Comparison of ENCODE assay signal across 8 mouse cellular contexts in genomic region chr2:156310945-156311344, GRCm38 (mm10). TPM values are rescaled to one million over a fixed set of nuclear protein-coding genes. Genes with fewer than 3 reads are reported as not detected.
DNase-seq lines count a peak whose midpoint lies in the region; ATAC-seq and TF ChIP-seq lines count a peak whose summit lies in the region.

No protein-coding gene starts in this region.

- no peaks in the 10 kb centered on the region; the same call in 1 of the 2 replicates for H3K4me1 ChIP-seq in heart, embryonic 11.5 days (ENCODE audit: control insufficient read depth, insufficient read depth, low read length)
- H3K4me1 ChIP-seq in spleen, adult 2 months (ENCODE audit: control insufficient read depth, insufficient read depth, insufficient read length): no peaks in the 10 kb centered on the region; the same call in 1 of the 2 replicates
- H3K4me1 ChIP-seq in liver, embryonic 16.5 days (ENCODE audit: control insufficient read depth, low read depth, low read length): peaks cover 9% of the 10 kb centered on the region

- WGBS in heart, embryonic 11.5 days (ENCODE audit: insufficient replicate concordance): 89% methylated on average over 5 of the region's 5 CpGs
- WGBS in spleen, adult 2 months: 78% methylated on average over 5 of the region's 5 CpGs
- WGBS in liver, embryonic 16.5 days (ENCODE audit: insufficient replicate concordance): 76% methylated on average over 5 of the region's 5 CpGs

- H3K36me3 ChIP-seq in heart, embryonic 11.5 days (ENCODE audit: control insufficient read depth, insufficient read depth, low read length): no peaks in the 10 kb centered on the region
- no peaks in the 10 kb centered on the region; the same call in 1 of the 2 replicates for H3K36me3 ChIP-seq in spleen, adult 2 months (ENCODE audit: control insufficient read depth, insufficient read depth, low read length)
- peaks cover 2% of the 10 kb centered on the region; the same call in 1 of the 2 replicates for H3K36me3 ChIP-seq in liver, embryonic 16.5 days (ENCODE audit: control insufficient read depth, insufficient read depth)

- H3K4me2 ChIP-seq in heart, embryonic 11.5 days: peak overlapping the region; percentile 73
- H3K4me2 ChIP-seq in liver, embryonic 16.5 days (ENCODE audit: low read depth, low read length): peak overlapping the region; percentile 89

- H3K9me3 ChIP-seq in heart, embryonic 11.5 days (replicated peaks; ENCODE audit: control insufficient read depth, low read length): no peaks in the 10 kb centered on the region
- H3K9me3 ChIP-seq in liver, embryonic 16.5 days (replicated peaks; ENCODE audit: control insufficient read depth, low read length): 0 out of 2 replicates have a peak, but pooled peaks cover 2% of the 10 kb centered on the region

- ATAC-seq in heart, embryonic 11.5 days (replicated peaks; ENCODE audit: insufficient number of reproducible peaks, low FRiP score, low TSS enrichment): no peak
- no peak for ATAC-seq in liver, embryonic 16.5 days (ENCODE audit: low read depth)
- no peak for ATAC-seq in CD4-positive, CD25-positive, alpha-beta regulatory T cell, adult 4 months

- no peak overlapping the region for H3K9ac ChIP-seq in heart, embryonic 11.5 days (ENCODE audit: low read depth, low read length)
- no peak overlapping the region for H3K9ac ChIP-seq in liver, embryonic 16.5 days (ENCODE audit: low read depth, low read length)

- no peak overlapping the region for H3K4me3 ChIP-seq in heart, embryonic 11.5 days (ENCODE audit: low read depth, low read length)
- no peak overlapping the region for H3K4me3 ChIP-seq in spleen, adult 2 months (ENCODE audit: extremely low read depth, insufficient read depth, insufficient read length)
- no peak overlapping the region for H3K4me3 ChIP-seq in liver, embryonic 16.5 days (ENCODE audit: low read depth, low read length)

- intact Hi-C loops in heart, postnatal 14 days (cut with DNase I): no loop called here

- DNase-seq in heart, postnatal 14 days: no peak
- DNase-seq in spleen, adult 2 months (ENCODE audit: low read depth in 1 of 2, low spot score in 2 of 2): no peak
- no peak for DNase-seq in spleen, adult 18-20 months
- DNase-seq in adipocyte (ENCODE audit: low spot score): no peak
- no peak for DNase-seq in adrenal gland, adult (ENCODE audit: inconsistent age in 2 of 2, low spot score in 1 of 2)

- H3K27me3 ChIP-seq in heart, embryonic 11.5 days (ENCODE audit: control insufficient read depth, insufficient read depth, low read length): no peaks in the 10 kb centered on the region
- H3K27me3 ChIP-seq in spleen, adult 2 months (ENCODE audit: control insufficient read depth, insufficient read depth, low read length): no peaks in the 10 kb centered on the region
- H3K27me3 ChIP-seq in liver, embryonic 16.5 days (ENCODE audit: control insufficient read depth, insufficient read depth, low read depth, low read length): no peaks in the 10 kb centered on the region

- TF ChIP-seq CTCF in spleen, adult 2 months (IDR thresholded peaks at IDR 0.05; ENCODE audit: extremely low read depth, insufficient read depth, insufficient read length, insufficient replicate concordance): no peak

- no peak for TF ChIP-seq POLR2A in spleen, adult 2 months (IDR thresholded peaks at IDR 0.05; ENCODE audit: low read depth, low read length)

- no peak overlapping the region for H3K27ac ChIP-seq in heart, embryonic 11.5 days (ENCODE audit: low read depth, low read length)
- H3K27ac ChIP-seq in spleen, adult 2 months (ENCODE audit: insufficient read depth, low read length): peak overlapping the region; percentile 97
- no peak overlapping the region for H3K27ac ChIP-seq in liver, embryonic 16.5 days (ENCODE audit: low read length)

RNA-seq across cellular contexts. Expression of gene Cnbd2, which starts 1.2 kb away (rescaled TPM):
- 2.2 and 2.3 TPM in 2 replicates for polyA plus RNA-seq in heart, embryonic 11.5 days (2014; fragmentation: Nextera tagmentation; extraction: Ambion mirVana)
- total RNA-seq in heart, postnatal 14 days (2021): 1 to 10 TPM in 1 of 2 experiments, under 1 TPM in 1; 0.91 to 1.5 TPM
- 2.0 and 2.2 TPM in 2 replicates for polyA plus RNA-seq in spleen, adult 2 months (2012; rRNA removed)
- polyA plus RNA-seq in liver, embryonic 16.5 days (2015; fragmentation: Nextera tagmentation; extraction: Ambion mirVana): 1.6 and 1.9 TPM in 2 replicates
- 1 to 10 TPM; 6.3 to 8.8 TPM for polyA plus RNA-seq in CD4-positive, CD25-positive, alpha-beta regulatory T cell, adult 4 months (2017; shearing (Covaris generic))

RNA-seq across cellular contexts. Expression of gene Scand1, which starts 1.6 kb away (rescaled TPM):
- 50.6 and 59.0 TPM in 2 replicates for polyA plus RNA-seq in heart, embryonic 11.5 days (2014; fragmentation: Nextera tagmentation; extraction: Ambion mirVana)
- 10 to 100 TPM; 78.8 to 79.7 TPM for total RNA-seq in heart, postnatal 14 days (2021)
- 167 and 366 TPM in 2 replicates for polyA plus RNA-seq in spleen, adult 2 months (2012; rRNA removed)
- 20.7 and 21.4 TPM in 2 replicates for polyA plus RNA-seq in liver, embryonic 16.5 days (2015; fragmentation: Nextera tagmentation; extraction: Ambion mirVana)
- polyA plus RNA-seq in CD4-positive, CD25-positive, alpha-beta regulatory T cell, adult 4 months (2017; shearing (Covaris generic)): 1 to 10 TPM; 1.6 to 2.7 TPM
